Mouse (Mus musculus) gastrocnemius, postnatal 25 days (tissue): ENCODE data around the gene Slx4ip. TPM values are rescaled to one million over a fixed set of nuclear protein-coding genes. Genes with fewer than 3 reads are reported as not detected.
A peak's percentile ranks its signal among the peaks of the same experiment; 100 is the strongest.

Experiments used
- DNase-seq: peaks from one replicate; pipeline ENCODE4 v3.0.0; 2022
- total RNA-seq, 2 experiments: library from RNA; stranded (reverse); gene quantifications; 1 replicate in 1 of 2; 2 replicates in 1 of 2; pipeline ENCODE4 v1.2.3; 2021

The Slx4ip gene
- total RNA-seq, 2 experiments from 2014 or later, result 2.5 to 3.0 TPM

DNA sequence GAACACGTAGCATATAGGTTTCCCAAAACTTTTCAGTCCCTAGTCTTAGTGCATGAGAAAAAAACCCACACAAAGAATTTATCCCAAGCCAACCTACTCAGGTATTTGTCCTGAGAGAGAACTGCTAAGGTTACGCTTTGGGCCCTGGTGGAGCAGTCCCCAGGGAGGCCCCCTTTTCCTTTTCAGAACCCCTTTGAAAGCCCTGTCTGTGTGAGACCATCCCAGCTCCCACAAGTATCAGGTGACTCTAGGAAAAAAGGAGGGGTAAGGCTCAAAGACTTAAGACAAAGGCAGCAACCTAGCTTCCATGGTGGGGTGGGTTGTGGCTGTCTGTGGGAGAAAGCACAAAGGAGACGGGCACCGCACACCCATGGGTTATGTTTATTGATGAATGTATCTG lies 216.2 kb downstream of the Slx4ip start:
- no peak for DNase-seq

DNA sequence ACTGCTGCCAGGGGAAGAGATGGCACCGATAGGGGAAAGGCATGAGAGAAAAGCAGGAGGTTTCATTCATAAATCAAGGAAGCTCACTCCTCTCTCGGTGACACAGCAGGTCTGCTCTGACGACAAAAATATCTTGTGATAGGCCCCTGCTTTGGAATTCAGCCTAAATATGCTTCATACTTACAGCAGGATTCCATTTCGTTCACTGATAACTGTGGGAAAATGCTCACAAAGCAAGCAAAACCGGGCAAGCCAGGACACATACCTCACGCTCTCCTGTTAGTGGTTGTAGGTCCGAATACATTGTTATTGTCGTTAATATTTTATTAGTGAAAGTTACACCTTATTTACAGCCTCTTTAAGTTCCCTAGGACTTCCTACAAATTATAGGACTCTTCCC lies 216.9 kb downstream of the Slx4ip start:
- DNase-seq, result no peak

DNA sequence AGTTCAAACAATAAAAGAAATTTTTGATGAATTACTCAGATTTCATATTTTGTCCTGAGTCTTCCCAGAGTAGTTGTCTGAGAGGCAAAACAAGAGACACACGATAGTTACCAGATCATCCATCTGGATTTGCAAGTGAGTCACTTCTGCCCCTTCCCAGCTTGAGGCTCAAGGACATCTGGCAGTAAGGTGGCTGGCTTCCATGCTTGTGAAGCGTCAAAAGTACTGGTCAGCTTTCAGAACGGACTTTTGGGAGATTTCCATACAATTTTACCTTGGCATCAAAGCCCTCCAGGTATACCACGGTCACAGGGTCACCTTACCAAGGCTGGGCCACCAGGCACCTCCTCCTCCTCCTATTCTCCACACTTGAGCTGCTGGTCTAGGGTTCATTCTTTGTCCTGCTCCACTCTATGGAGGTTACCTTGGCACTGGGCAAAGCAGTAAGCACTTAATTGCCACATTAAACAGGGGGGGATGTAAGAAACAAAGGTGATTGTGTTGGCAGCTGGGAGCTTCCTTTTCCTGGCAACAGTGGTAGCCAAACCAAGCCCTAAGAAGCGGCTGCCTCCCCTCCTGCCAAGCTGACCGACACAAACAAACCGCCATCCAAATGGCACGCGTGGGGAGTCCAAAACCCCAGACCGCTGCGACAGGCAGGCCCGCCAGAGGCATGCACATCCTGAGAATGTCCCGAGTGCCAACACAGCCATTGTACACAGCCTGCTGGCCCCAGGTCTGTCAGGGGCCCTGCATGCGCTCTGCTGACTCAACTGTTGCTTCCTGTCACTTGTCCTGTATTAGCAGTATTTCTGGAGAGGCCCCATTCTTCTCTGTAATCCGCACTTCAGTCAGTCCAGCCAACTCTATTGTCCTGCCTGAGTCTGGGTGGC lies 218.5 kb downstream of the Slx4ip start:
- peak; percentile 42 for DNase-seq

DNA sequence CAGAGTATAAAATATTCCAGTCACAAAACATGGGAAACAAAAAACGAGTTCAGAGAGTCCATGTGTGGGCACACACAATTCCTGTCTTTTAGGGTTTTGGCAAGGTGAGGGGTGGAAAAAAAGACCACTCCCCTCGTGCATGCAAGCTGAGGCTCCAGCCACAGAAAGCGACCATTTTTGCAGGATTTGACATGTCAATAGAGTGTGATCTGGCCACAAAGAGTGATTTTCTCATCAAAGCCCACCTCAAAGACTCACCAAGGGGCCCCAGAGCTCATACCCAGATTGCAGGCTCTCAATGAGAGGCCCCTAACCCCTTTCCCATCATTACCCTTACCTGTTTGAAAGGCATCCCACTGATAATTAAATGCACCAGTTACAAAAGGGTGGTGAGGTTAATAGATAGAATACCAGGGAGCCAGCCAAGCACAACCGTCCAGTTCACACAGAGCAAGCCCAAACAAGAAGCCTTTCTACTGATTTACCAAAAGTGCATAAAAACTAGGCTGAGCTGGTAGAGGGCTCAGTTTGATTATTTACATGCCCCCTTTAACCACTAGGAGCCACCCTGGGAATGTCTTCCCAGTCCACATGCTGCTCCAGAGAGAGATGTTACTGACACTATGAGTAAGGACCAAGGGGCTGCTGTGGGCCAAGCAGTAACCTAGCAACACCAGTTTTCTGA lies 219.3 kb downstream of the Slx4ip start:
- DNase-seq, result no peak

DNA sequence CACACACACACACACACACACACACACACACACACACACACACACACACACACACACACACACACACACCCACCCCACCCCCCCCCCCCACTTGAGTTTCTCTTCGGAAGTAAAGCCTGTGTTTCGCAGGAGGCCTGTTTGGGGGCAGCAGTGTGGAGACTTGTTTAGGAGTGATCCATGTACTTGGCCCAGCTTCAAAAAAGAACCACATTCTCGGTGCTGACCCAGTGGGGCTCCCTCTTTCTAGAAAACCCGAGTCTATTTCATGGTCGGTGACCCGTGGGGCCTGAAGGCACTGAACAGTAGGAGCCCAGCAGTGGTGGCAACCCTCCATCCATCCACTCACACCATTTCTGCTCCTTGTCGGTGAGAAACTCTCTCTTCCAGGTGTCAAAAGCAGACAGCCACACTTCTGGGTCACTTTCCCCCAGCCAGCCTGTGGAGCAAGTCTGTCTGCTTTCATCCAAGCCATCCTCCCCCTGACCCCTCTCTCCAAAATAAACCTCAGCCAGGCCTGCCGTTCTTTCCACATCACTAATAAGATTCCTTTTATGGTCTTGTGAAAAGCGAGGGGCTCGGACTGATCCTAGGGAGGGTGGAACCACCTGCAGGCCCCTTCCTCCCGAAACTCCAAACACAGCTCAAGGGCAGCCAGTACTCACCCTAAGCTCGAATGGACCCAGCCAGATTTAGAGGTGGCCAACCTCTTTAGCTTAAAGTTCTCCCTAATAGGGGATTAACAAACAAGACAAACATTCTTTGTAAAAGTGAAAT lies 222.5 kb downstream of the Slx4ip start:
- no peak for DNase-seq

DNA sequence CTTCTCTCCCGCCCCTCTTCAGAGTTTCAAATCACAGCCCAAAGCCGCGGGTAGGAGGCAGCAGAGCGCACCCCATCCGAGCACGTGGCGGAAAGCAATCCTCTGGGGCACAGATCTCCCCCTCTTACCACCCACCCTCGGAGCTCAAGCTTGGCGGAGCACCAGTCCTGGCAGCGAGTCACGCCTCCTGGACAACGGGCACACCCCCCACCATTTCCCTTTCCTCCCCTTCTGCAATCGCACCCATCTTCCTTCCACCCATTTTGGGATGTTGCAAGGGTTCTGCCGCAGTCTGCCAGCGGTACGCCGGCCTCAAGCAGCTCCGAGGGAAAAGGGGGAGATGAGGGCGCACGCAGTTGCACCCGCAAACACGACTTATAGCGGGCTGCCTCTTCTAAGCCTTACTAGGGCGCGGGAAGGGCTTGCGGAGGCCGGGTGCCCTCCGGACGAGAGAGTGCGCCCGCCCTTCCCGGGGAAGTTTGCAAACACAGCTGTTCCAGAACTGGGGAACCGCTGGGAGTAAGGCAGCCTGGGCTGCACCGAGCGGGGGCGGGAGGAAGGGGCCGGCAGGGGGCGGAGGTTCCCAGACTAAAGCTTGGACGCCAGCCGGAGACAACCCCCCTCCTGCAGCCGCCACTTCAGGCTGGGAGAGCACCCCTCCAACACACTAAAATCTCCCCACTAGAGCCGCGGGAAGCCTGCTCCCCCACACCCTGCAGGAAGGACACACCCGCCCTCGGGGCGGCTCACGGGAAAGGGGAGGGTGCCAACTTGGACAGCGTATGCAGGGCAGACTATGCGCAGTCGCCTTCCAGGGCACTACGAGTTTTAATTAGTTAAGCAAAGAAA lies 223.5 kb downstream of the Slx4ip start:
- DNase-seq, result peak; percentile 84

DNA sequence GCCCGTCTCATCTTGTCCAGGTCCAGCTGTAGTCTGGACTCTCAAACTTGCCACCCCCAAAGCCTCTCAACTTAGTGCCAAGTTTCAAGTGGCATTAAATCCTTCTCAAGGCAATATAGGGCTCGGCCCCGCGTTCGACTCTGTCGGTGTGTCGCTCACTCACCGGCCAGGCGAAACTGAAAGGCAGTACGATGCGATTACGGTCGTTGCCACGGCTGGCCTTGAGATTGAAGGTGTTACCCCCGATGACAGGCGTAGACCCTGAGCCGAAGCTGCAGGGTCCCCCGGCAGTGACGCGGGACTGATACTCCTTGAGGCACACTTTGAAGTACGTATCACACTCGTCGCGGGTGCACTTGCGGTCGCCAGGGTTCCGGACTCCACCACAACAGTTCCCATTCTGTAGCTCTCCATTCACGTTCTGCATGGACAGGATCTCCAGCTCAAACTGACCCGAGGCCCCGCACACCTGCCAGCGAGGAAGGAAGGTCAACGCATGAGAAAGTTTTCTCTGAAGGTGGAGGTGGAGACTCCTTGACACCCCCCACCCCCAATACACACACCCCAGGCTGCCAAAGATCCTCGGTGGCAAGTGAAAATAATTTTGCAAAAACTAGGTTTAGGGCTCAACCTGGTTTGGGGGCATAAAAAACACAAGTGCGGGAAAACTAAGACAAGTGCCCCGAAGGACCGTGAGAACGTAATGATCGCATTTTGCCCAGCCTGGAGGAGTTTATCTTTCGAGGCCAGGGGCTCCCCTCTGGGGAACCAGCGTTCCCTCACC lies 224.4 kb downstream of the Slx4ip start:
- DNase-seq, result no peak

DNA sequence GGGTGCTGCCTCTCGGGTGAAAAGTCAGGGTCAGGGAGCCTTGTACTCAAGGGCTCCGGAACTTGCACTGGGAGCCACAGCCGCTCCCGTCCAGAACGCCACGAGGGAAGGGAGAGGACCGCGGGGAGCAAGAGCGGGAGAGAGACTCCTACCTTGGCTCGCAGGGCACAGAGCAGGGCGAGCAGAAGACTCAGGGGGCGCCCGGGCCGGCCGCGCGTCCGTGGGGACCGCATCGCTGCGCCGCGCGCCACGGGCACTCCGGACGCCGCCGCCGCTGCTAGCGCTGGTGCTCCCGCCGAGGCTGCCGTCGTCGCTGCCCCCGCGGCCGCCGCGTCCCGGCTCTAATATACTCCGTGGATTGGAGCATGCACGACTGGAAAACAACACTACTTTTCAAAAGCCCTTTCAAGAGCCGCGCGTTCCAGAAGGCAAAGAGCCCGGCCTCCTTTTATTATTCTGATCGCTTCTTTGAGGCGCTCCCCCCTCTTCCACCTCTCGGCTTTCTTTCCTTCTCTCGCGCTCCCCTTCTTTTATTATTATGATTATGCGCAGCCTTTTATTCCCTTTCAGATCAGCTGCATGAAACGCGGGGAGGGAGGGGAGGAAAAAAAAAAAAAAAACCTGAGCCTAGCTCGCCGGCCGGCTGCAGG lies 225.1 kb downstream of the Slx4ip start, which contains the start of gene Jag1:
Jag1 (minus strand) TSS at position 620 of the 650 bp plus-strand sequence.
- DNase-seq, result no peak

DNA sequence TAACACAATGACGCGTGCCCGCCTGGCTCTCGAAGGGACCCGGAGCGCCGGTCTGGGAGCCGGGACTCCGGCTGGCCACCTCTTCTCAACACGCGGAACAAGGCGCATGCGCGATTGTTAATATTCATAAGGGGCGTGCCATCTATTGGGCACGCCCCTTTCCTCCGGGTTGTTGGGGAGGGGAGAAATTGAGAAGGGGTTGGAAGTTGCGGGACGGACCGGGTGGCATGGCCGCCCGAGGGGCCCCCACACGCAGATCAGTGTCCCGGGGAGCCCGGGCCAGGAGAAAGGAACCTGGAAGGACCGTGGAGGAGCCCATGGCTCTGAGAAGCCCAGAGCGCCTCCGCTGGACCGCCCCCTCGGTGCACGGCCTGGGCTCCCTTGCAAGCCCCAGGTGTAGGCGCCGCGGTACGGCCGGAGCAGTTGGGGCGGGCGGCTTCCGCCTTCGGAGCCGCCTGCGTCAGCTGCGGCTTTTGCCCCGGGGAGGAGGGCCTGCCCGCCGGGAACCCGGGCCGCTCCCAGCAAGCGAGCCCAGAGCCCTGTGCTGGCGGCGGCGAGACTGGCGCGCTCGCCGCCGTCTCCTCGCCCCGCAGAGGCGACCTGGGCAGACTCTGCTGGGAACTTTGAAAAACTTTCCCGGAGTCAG lies 225.8 kb downstream of the Slx4ip start:
- peak; percentile 86 for DNase-seq

DNA sequence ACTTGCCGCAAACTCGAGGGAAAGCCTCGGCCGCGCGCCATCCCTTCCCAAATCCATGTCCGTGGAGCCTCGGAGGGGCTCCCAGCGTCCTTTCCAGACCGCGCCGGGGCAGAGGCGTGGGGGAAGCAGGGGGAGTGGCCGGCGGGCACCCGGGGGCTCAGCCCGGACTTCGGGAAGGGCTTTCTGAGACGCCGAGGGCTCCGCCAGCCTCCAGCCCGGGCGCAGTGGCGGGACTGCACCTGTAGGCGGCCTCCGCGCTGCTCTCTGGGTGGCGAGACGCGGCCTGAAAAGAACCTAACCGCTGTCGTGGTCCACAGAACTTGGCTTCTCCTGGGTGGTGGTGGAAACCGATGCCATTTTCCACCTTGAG lies 226.3 kb downstream of the Slx4ip start:
- DNase-seq, result peak; percentile 83

Other genes starting within 250 kb of the Slx4ip start
- gene Snap25, start 177.8 kb upstream of the Slx4ip start, total RNA-seq, result under 1 TPM in 1 of 2 experiments, not detected in 1; 0.16 TPM
- 10 to 100 TPM; 24.6 to 27.4 TPM for gene AL731706.2, start 5.5 kb upstream of the Slx4ip start, total RNA-seq
- gene AL731706.1, start 171 bp downstream of the Slx4ip start, total RNA-seq, result 10 to 100 TPM; 17.8 to 24.1 TPM
- 10 to 100 TPM; 21.6 to 28.7 TPM for gene Mkks, start 171 bp downstream of the Slx4ip start, total RNA-seq
- gene Jag1, start 225.4 kb downstream of the Slx4ip start, total RNA-seq, result 1 to 10 TPM; 5.6 to 7.1 TPM